Mouse (Mus musculus) heart, adult 11 months (tissue): Measurements from ENCODE around the gene Erbb4.
A peak's percentile ranks its signal among the peaks of the same experiment; 100 is the strongest.

Experiments used
- DNase-seq: peaks from one replicate; pipeline ENCODE4 v3.0.0; 2022

The Erbb4 gene

GRCm38 (mm10) chr1:69107485-69108158, at the start of gene Erbb4:
Erbb4 (minus strand) TSS chr1:69108059.
- peak; percentile 91 for DNase-seq

GRCm38 (mm10) chr1:69157346-69157745, 49.5 kb upstream of the Erbb4 start:
- no peak for DNase-seq

GRCm38 (mm10) chr1:69141341-69141740, 33.5 kb upstream of the Erbb4 start:
- DNase-seq: no peak

GRCm38 (mm10) chr1:69139519-69139868, 31.6 kb upstream of the Erbb4 start:
- DNase-seq: no peak

GRCm38 (mm10) chr1:69138856-69139518, 31.1 kb upstream of the Erbb4 start:
- no peak for DNase-seq

- DNase-seq: no peak
Observed at GRCm38 (mm10) chr1:69124147-69124848, 16.4 kb upstream of the Erbb4 start.

- no peak for DNase-seq
Observed at GRCm38 (mm10) chr1:69118249-69118938, 10.5 kb upstream of the Erbb4 start.

- DNase-seq: peak; percentile 95
Observed at GRCm38 (mm10) chr1:69108159-69108925, 483 bp upstream of the Erbb4 start.

- peak; percentile 95 for DNase-seq
Observed at GRCm38 (mm10) chr1:69106937-69107461, 860 bp downstream of the Erbb4 start.

GRCm38 (mm10) chr1:69106322-69106761, 1.5 kb downstream of the Erbb4 start:
- peak; percentile 92 for DNase-seq

GRCm38 (mm10) chr1:69105493-69106321, 2.2 kb downstream of the Erbb4 start:
- peak; percentile 96 for DNase-seq

- DNase-seq: no peak
Observed at GRCm38 (mm10) chr1:69105096-69105492, 2.8 kb downstream of the Erbb4 start.

GRCm38 (mm10) chr1:69103211-69103706, 4.6 kb downstream of the Erbb4 start:
- DNase-seq: no peak

GRCm38 (mm10) chr1:69101670-69102069, 6.2 kb downstream of the Erbb4 start:
- no peak for DNase-seq

GRCm38 (mm10) chr1:69093052-69093451, 14.8 kb downstream of the Erbb4 start:
- DNase-seq: no peak

GRCm38 (mm10) chr1:69089331-69089730, 18.5 kb downstream of the Erbb4 start:
- no peak for DNase-seq

GRCm38 (mm10) chr1:69085753-69086152, 22.1 kb downstream of the Erbb4 start:
- no peak for DNase-seq

GRCm38 (mm10) chr1:69048918-69049317, 58.9 kb downstream of the Erbb4 start:
- no peak for DNase-seq

- DNase-seq: no peak
Observed at GRCm38 (mm10) chr1:69046228-69046978, 61.5 kb downstream of the Erbb4 start.

GRCm38 (mm10) chr1:69027816-69028215, 80.0 kb downstream of the Erbb4 start:
- no peak for DNase-seq
